Mouse (Mus musculus) embryonic fibroblast, embryonic 13.5 days (primary cell): ENCODE data around the gene Srrm3. TPM values are rescaled to one million over a fixed set of nuclear protein-coding genes. Genes with fewer than 3 reads are reported as not detected.

Source experiments
- H3K27ac ChIP-seq: 2 replicates; pipeline ENCODE4 v1.5.1; 2012; ENCODE audit warnings: low read length, control low read depth, inconsistent platforms; ENCODE audit not compliant: insufficient read depth
- H3K4me1 ChIP-seq: 2 replicates; pipeline ENCODE4 v1.6.1; 2011; ENCODE audit warnings: low read length; ENCODE audit not compliant: control insufficient read depth, insufficient read depth
- H3K4me3 ChIP-seq: 2 replicates; pipeline ENCODE4 v1.5.1; 2011; ENCODE audit warnings: mild to moderate bottlenecking, control low read depth, low read length; ENCODE audit not compliant: insufficient read depth
- CTCF ChIP-seq: IDR thresholded peaks from 2 replicates; pipeline ENCODE4 v1.5.1; 2011; ENCODE audit warnings: mild to moderate bottlenecking, control low read depth, low read length, moderate library complexity, borderline replicate concordance; ENCODE audit not compliant: insufficient read depth
- POLR2A ChIP-seq: IDR thresholded peaks from 2 replicates; pipeline ENCODE4 v1.6.1; 2011; ENCODE audit warnings: low read depth, mild to moderate bottlenecking, control low read depth, low read length, moderate library complexity
- polyA plus RNA-seq: library from polyadenylated mRNA; stranded (reverse); fragments of >200 nt; gene quantifications from 2 replicates; pipeline ENCODE4 v1.2.4, GENCODE M21; 2011; ENCODE audit warnings: low read depth; ENCODE audit not compliant: missing spikeins, insufficient read length

The Srrm3 gene
- polyA plus RNA-seq, 1 experiment: not detected

- no peak overlapping the region for H3K27ac ChIP-seq
- no peak overlapping the region for H3K4me3 ChIP-seq
- H3K4me1 ChIP-seq: no peaks in the 10 kb centered on the region
- TF ChIP-seq POLR2A (no peak), CTCF (no peak)
Observed at GRCm38 (mm10) chr5:135868653-135869052, 62.0 kb downstream of the Srrm3 start.

GRCm38 (mm10) chr5:135869661-135870423 lies 63.2 kb downstream of the Srrm3 start:
- H3K4me3 ChIP-seq: no peak overlapping the region
- no peaks in the 10 kb centered on the region for H3K4me1 ChIP-seq
- H3K27ac ChIP-seq: no peak overlapping the region
- TF ChIP-seq POLR2A: no peak
- no peak for TF ChIP-seq CTCF

- TF ChIP-seq POLR2A: no peak
- TF ChIP-seq CTCF: no peak
- no peak overlapping the region for H3K27ac ChIP-seq
- H3K4me3 ChIP-seq: no peak overlapping the region
- no peaks in the 10 kb centered on the region for H3K4me1 ChIP-seq
Observed at GRCm38 (mm10) chr5:135870505-135870904, 63.8 kb downstream of the Srrm3 start.

- no peak overlapping the region for H3K4me3 ChIP-seq
- no peak for TF ChIP-seq POLR2A
- no peak for TF ChIP-seq CTCF
Observed at GRCm38 (mm10) chr5:135872996-135873395, 66.3 kb downstream of the Srrm3 start.

GRCm38 (mm10) chr5:135873753-135874152 lies 67.1 kb downstream of the Srrm3 start:
- no peak overlapping the region for H3K4me3 ChIP-seq
- TF ChIP-seq CTCF: no peak
- TF ChIP-seq POLR2A: no peak
- H3K4me1 ChIP-seq: no peaks in the 10 kb centered on the region
- no peak overlapping the region for H3K27ac ChIP-seq

More at GRCm38 (mm10) chr5:135872996-135873395, 66.3 kb downstream of the Srrm3 start:
- no peak overlapping the region for H3K27ac ChIP-seq
- H3K4me1 ChIP-seq: no peaks in the 10 kb centered on the region

DNA sequence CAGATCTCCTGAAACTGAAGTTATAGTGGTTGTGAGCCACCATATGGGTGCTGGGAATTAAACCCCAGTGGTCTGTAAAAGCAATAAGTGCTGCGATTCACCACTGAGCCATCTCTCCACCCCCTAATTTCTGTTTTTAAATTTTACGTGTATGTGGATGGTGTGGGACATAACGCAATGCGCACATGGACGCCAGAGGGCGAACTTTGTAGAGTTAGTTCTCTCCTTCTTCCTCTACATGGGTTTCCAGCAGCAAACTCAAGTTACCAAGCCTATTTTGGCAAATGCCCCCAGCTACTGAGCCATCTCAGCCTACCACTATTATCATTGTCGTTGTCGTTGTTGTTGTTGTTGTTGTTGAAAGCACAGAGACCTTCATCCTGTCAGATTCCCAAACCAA lies 70.5 kb downstream of the Srrm3 start:
- Histone ChIP-seq H3K4me1 (peaks cover 5% of the 10 kb centered on the region), H3K4me3 (no peak overlapping the region), H3K27ac (peak overlapping the region; percentile 13; the same call in 1 of the 2 replicates)
- TF ChIP-seq POLR2A: 0 out of 2 replicates have a peak, but pooled peaks have one; percentile 10
- TF ChIP-seq CTCF: peak; percentile 67; the same call in 1 of the 2 replicates

GRCm38 (mm10) chr5:135877831-135878231 lies 71.1 kb downstream of the Srrm3 start:
- peak overlapping the region; percentile 28 for H3K4me3 ChIP-seq
- H3K27ac ChIP-seq: 0 out of 2 replicates have a peak overlapping the region, but pooled peaks have one; percentile 13
- peaks cover 5% of the 10 kb centered on the region for H3K4me1 ChIP-seq
- peak; percentile 51; the same call in 1 of the 2 replicates for TF ChIP-seq CTCF
- TF ChIP-seq POLR2A: peak; percentile 37

DNA sequence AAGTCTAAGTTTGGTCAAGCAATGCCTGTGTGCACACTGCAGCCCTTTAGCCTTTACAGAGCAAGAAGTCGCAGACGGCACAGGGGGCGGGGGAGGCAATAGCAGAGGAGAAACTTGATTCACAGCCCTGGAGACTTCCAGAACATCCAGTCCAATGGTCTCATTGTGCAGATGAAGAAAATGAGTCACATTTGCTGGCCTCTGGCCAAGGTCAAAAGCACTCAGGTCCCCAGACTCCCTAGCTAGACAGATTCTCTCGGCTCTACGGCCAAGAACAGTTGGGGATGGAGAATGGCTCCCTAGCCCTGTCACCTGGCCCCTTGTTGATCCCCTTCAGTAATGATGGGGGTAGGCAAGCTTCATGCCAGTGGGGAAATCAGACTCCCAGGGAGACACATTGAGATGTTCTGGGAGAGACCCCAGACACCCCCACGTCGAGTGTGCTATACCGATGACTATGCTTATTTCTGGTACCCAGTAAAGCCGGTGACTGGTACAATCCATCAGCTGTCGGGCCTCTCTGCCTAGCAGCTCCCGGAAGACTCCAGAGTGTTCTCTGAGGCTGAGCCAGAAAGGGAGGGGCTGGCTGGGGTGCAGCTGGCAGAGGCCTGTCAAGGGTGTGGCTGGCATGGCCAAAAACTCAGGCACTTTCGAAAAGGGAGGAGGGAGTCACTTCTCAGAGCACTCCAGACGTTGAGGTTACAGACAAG lies 72.9 kb downstream of the Srrm3 start:
- Histone ChIP-seq H3K4me3 (no peak overlapping the region), H3K4me1 (peaks cover 5% of the 10 kb centered on the region), H3K27ac (peak overlapping the region; percentile 66)
- TF ChIP-seq POLR2A (no peak), CTCF (no peak)

DNA sequence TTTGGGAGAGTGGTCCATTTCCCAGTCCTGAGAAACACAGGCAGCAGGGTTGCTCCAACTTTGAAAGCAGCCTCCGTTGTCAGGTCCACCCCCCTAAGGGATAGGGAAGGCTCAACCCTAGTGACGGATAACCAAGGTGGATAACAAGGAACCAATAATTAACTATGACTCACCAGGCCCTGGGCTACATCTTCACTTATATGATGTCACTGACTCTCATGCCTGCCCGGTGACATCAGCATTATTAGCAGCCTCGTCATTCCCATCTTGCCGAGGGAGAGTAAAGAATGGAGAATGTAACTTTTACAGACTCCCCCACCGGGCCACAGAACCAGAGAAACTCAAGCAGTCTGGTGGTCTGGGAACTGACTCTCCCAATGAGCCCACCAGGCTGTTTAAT lies 78.0 kb downstream of the Srrm3 start:
- Histone ChIP-seq H3K4me1 (peaks cover 2% of the 10 kb centered on the region; the same call in 1 of the 2 replicates), H3K4me3 (no peak overlapping the region), H3K27ac (peak overlapping the region; percentile 24; the same call in 1 of the 2 replicates)
- TF ChIP-seq CTCF: no peak
- TF ChIP-seq POLR2A: no peak
